Mouse (Mus musculus) common myeloid progenitor, adult 5-6 weeks (primary cell): ENCODE measurements around the gene Myl10. TPM values are rescaled to one million over a fixed set of nuclear protein-coding genes. Genes with fewer than 3 reads are reported as not detected.
"Not testable (repeated sequence)": the region's sequence is repeated elsewhere in the genome, so short reads cannot be mapped to it uniquely, and the experiment has no call there.

Source experiments
- ATAC-seq: replicated peaks from 2 replicates; pipeline ENCODE4 v1.8.0; 2016; ENCODE audit warnings: low read depth, mild to moderate bottlenecking, moderate TSS enrichment, inconsistent platforms; ENCODE audit not compliant: poor library complexity, severe bottlenecking
- total RNA-seq: library from RNA; stranded (forward); fragments of 200-1000, 187-1606 nt; gene quantifications from 2 replicates; pipeline ENCODE4 v1.2.3, GENCODE M21; 2017

The Myl10 gene
- total RNA-seq, 1 experiment from 2014 or later: 1.1 TPM

DNA sequence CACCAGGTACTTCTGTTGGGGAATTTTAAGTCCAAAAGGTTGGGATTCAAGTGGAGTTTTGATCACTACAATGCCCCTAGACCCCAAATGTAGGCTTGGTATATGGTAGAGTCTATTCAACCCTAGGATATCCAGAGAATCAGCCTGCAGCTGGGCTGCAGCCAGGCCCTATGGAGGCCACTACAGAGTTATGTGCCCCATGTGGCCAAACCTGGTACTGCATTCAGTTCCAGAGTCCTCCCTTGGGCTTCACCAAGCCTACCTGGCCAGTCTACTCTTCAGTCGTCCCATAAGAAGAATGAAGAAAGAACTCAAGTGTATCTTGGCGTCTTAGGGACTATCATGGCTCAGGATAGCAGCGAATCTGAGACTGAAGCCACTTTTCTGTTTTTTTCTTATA, 10.8 kb downstream of the Myl10 start:
- no peak; the same call in 1 of the 2 replicates for ATAC-seq

DNA sequence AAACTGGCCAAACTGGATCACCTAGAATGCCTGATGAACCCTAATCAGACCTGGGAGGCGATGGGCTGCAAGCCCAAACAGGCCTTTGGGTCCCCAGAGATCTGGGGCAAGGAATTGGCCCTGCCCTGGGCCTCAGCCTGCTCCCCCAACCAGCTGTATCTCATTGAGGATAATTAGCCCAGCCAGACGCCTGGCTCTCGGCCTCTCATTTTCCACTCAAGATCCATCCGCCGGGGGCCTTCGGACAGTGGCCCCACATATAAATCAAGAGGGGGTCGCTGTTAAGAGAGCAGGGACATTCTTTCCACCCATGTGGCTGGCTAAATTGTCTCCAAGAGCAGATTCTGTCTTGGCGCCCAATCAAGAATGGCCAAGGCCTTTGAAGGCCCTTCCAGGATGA, 11.2 kb downstream of the Myl10 start:
- ATAC-seq: no peak

DNA sequence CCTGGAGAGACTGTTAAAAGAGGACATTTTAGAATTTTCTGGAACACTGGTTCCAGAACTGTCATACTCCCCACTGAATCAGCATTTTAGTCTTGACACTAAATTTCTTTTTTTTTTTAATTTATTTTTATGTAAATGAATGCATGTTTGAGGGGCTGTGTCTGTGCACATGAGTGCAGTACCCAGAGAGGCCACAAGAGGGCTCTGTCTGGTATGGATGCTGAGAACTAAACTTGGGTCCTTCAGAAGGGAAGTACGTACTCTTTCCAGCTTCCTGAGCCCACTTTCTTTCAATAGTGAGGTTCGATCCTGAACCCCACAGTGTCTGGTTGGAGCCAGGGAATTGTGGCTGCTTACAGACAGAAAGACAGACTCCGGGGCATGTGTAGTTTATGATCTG, 12.6 kb downstream of the Myl10 start:
- ATAC-seq: no peak

DNA sequence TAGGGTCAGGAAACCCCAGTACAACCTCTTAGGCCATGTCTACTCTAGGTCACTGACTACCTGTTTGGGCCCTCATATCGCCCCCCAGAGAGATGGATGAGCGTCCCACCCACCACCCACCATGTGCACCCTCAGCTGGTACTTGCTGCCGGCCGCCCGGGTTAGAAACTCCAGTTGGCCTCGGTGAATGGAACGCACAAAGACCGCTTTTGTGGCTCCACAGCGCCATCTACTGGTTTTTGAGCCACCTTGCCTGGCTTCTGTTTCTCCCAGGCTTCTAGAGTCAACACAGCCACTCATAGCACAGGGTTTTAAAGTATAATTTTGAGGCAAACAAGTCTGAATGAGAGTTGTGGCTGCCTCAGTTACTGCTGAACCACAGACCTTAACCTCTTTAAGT, 13.9 kb downstream of the Myl10 start:
- ATAC-seq: peak; percentile 75

DNA sequence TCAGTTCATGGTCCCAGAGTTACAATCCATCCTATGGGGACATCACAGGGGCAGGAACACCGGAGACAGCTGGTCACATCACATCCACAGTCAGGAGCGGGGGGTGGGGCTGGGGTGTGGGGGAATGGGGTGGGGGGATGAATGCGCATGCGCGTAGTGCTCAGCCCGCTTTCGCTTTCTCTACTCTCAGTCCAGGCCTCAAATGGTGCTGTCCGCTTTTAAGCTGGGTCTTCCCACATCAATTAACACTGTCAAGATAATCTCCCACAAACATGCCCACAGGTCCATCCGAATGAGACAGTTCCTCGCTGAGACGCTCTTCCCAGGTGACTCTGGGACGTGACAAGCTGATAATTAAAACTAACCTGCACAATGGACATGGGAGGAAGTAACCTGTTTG, 15.2 kb downstream of the Myl10 start:
- no peak for ATAC-seq

DNA sequence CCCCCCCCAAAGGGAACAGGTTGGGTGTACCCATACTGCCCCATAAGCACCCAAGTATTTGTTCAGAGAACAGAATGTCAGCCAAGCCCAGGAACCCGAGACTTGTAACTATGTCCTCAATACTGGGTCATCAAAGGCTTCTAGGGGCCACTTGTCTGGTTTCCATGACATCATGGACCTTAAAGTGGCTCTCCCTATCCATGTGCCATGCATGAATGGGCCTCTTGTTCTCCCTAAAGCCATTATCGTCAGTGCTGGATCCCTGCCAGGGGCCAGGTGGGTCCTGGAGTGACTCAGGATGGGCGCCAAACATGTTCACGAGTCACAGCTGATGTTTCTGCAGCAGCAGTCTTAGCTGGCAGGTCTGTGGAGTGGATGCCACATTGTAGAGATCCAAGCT, 17.8 kb downstream of the Myl10 start:
- no peak for ATAC-seq

DNA sequence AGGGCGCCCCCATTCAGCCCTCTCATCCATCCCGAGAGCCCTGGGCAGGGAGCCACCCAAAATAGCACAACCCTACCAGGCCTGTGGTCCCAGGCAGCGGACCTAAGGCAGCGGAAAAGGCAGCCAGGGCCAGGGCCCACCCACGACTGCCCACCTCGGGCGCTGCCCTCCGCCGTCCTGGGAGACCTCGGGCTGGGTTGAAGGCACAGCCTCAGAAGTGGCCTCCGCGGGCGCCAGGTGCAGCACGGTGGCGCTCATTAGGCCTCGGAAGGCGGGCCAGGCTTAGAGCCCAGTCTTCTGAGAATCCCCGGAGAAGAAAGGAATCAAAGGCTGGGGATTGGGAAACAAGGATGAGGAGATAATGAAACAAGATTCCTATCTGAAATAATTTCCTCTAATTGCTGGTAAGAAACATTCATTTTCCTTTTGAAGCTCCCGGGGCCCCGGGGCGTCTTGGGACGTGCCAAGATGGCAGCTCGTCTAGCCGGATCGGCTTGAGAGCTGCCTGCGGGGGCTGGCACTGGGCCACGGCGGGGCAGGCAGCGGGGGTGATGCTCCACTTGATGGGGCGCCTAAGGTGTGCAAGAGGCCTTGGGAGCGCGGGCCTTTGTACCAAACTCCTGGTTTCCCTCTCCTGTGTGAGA, 21.4 kb downstream of the Myl10 start:
- ATAC-seq: no peak

DNA sequence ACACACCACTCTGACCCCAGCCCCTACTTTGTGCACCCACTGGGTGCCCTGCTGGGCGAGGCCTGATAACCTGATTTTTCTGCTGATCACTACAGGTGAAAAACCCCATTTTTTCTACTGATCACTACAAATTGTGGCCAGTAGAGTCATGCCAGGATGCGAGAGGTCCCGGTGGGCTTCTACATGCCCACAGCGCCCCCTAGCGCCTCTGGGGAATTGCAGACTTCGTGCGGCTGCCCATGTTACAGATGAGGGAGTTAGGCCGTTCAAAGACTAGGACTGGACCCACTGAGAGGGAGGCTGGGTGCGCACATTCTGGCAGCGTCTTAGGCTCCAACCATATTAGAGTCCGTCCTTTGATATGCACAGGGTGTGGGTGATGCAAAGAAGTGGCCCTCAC, 21.9 kb downstream of the Myl10 start:
- peak; percentile 76 for ATAC-seq

DNA sequence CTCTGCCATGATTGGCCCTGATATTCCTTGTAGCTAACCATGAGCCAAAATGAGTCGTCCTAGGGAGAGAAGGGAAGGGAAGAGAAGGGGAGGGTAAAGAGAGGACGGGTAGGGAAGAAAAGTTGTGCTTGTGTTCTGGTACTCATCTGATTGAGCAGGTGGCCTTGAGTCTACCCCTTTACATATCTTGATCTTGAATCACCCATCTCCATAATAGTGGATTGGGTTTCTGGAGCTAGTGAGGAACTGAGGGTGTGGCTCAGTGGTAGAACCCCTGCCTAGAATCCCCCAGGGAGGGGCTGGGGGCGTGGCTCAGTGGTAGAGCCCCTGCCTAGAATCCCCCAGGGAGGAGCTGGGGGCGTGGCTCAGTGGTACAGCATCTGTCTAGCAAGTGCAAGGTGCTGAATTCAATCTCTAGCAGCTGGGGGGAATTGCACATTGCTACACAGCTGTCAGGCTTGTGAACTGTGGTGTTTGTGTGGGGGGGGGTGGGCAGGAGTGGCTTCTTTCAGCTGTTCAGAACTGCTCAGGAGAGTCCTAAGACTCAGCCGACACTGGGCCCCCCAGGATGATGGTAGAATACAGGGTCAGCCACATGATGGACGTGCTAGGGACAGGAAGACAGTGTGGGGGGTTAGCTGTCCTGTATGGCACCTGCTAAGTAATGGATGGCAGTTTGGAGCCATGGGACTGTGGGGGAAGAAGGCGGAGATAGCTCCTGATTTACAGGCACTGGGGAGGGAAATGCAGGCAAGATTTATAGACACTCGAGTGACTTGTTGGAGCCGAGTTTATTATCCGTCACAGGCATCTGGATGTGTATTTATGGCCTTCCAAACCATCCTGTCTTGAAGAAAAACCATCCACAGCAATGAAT, 24.0 kb downstream of the Myl10 start:
- no peak for ATAC-seq

DNA sequence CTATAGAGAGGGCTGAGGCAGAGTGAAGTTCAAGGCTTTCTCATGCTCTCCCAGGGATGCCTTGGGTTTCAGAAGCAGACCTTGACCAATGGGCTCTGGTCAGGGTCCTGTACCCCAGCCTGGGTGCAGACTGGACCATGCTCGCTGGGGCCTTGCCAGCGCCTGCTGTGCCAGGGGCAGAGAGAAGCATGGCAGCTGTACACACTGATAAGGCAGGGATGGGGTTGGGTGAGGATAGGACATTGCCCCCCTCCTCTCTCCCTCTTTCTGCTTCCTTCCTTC, 24.6 kb downstream of the Myl10 start:
- ATAC-seq: no peak

DNA sequence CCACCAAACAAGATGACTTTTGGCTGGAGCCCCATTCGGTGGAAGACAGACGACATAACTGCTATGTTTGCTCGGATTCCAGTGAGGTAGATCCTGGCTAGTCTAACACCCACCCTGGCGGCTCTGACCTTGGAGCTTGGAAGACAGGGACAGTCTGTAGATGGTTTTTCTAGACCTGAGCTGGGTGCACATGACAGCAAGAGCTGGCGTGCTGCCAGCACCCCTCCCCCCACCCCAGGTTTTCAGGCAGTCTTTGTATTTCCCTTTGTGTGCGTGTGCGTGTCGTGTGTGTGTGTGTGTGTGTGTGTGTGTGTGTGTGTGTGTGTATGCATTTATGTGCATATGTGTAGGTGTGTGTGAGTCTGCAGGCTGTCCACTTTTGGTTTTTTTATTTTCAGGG, 25.7 kb downstream of the Myl10 start:
- no peak for ATAC-seq

DNA sequence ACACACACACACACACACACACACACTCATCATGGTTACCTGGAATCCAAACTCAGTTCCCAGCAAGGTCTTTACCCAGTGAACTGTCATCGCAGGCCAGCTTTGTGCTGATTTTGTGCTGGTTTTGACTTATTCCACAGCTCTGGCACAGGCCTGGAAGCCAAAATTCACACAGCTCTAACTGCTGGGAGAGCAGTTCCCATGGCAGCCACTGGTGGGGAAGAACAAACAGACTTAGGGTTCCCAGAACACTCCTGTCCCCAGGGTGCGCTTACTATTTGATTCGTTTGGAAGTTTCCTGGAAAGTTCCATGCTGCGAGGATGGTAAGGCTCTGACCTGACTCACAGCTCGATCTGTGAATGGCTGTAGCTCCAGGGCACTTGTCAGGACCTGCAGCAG, 28.6 kb downstream of the Myl10 start:
- no peak for ATAC-seq

DNA sequence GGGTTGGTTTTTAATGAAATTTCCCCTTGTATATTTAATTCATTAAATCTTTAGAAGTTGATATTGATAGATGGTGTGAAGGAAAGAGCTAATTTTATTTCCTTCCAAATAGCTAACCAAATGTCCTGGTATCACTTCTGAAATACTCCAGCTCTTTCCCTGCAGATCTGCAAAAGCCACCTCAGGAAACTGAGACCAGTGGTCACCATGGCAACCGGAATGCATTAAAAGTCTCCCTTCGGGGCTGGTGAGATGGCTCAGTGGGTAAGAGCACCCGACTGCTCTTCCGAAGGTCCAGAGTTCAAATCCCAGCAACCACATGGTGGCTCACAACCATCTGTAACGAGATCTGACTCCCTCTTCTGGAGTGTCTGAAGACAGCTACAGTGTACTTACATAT, 33.3 kb downstream of the Myl10 start:
- not testable (repeated sequence) for ATAC-seq

DNA sequence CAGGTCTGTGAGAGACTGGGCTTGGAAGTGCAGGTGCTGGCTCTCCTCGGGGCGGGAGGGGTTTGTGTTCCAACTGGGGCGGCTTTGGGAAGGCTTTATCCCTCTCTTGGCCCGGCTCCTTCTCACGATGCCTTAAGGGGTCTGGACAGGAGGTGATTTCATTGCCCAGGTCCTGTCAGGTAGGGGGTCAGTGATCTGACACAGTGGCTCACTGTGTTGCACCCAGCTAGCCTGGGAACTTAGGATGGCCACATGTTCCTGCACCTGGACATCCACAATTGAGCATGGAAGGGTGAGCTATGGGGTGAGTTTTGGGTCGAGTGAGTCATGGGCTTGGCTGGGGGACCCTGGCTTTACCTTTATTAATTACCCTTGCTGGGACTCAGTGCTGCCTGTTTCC, 46.0 kb downstream of the Myl10 start:
- ATAC-seq: no peak

DNA sequence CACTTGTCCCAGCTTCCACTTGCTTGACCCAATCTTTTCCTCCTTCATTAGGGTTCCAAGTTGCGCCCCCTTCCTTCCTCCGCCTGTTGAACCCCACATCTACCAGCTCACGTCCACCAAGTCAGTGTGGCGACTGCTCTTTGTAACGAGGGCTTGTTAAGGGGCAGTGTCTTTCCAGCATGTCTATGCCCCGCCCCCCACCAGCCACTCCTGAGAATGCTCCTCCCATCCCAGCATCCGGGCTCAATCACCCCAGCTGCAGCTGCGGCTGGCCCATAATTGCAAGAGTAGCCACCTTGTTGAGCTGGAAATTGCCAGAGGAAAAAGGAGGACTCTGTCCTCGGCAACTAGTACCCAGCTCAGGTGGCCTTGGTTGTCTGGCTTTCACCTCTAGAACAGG, 53.6 kb downstream of the Myl10 start:
- ATAC-seq: no peak

Other genes starting within 250 kb of the Myl10 start
- gene Cux1, start 125.7 kb upstream of the Myl10 start, total RNA-seq: 158 and 202 TPM in 2 replicates
- gene Col26a1, start 190.1 kb downstream of the Myl10 start, total RNA-seq: not detected in 2 replicates
- gene Ift22, start 215.0 kb downstream of the Myl10 start, total RNA-seq: 3.8 and 15.0 TPM in 2 replicates